Mouse (Mus musculus): Measurements from ENCODE around the gene Lypd6. TPM values are rescaled to one million over a fixed set of nuclear protein-coding genes. Genes with fewer than 3 reads are reported as not detected.

Lypd6 gene
- polyA plus RNA-seq, 2 experiments = 12.4 to 18.3 TPM

GRCm38 (mm10) chr2:50166082-50166481 is 99.9 kb downstream of the Lypd6 start:
- no peak for TF ChIP-seq POLR2A (IDR thresholded peaks at IDR 0.05; ENCODE audit: borderline replicate concordance, extremely low read depth, insufficient read depth, insufficient read length)
- Histone ChIP-seq H3K4me3 (replicated peaks; ENCODE audit: low read length) (no peak overlapping the region), H3K4me2 (replicated peaks; ENCODE audit: low read depth, low read length, severe bottlenecking) (no peak overlapping the region), H3K9ac (ENCODE audit: low read depth, low read length, severe bottlenecking) (no peak overlapping the region), H3K36me3 (ENCODE audit: control insufficient read depth, insufficient read depth, low read length) (no peaks in the 10 kb centered on the region), H3K27ac (replicated peaks; ENCODE audit: low read depth, low read length) (no peak overlapping the region), H3K27me3 (ENCODE audit: control insufficient read depth, insufficient read depth, low read length) (no peaks in the 10 kb centered on the region), H3K9me3 (ENCODE audit: control insufficient read depth, low read length) (no peaks in the 10 kb centered on the region), H3K4me1 (ENCODE audit: control insufficient read depth, insufficient read depth, low read length) (peaks cover 9% of the 10 kb centered on the region; the same call in 1 of the 2 replicates)
- 63% methylated on average over 5 of the region's 5 CpGs for WGBS
- ATAC-seq (ENCODE audit: low FRiP score, low read depth) (no peak), DNase-seq (ENCODE audit: low spot score) (no peak)

DNA sequence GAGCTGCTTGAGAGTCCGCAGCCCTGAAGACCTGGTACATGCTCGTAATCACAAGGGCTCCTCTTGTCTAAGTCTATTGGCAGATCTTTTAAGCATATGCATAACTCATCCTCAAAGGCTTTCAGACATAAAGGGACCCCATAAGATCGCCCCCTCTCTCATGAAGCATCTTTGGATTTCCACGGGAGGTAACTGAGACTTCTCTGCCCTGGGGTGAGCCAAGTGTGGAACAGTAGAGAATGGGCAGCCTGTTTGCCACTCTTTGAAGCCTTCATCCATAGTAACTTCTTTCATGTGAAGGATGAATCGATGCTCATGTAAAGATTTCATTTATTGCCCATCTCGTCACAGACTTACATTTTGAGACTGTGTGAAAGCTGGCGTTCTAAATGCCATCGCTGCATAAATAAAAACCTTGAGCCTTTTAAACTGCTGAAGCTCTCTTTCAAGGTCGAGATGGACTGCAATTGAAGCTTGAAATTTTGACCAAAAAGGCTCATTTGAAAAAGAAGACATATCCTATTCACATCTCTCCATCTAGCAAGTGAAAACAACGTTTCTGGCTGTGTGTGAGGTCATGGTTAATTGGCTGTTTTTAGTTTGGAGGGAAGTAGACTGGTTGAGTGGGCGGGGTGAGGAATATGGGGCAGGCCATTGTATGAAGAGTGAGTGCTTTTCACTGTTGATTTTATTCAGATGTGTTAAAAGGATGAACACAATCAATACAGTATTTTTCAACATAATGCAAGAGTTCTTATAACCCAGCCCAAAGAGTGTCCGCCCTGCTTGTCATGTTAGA is 107.7 kb downstream of the Lypd6 start:
- Histone ChIP-seq H3K4me3 (replicated peaks; ENCODE audit: low read length) (no peak overlapping the region), H3K36me3 (ENCODE audit: control insufficient read depth, insufficient read depth, low read length) (no peaks in the 10 kb centered on the region), H3K9ac (ENCODE audit: low read depth, low read length, severe bottlenecking) (no peak overlapping the region), H3K27ac (replicated peaks; ENCODE audit: low read depth, low read length) (no peak overlapping the region), H3K4me1 (ENCODE audit: control insufficient read depth, insufficient read depth, low read length) (0 out of 2 replicates have a peak, but pooled peaks cover 6% of the 10 kb centered on the region), H3K27me3 (ENCODE audit: control insufficient read depth, insufficient read depth, low read length) (no peaks in the 10 kb centered on the region), H3K4me2 (replicated peaks; ENCODE audit: low read depth, low read length, severe bottlenecking) (no peak overlapping the region), H3K9me3 (ENCODE audit: control insufficient read depth, low read length) (no peaks in the 10 kb centered on the region)
- DNase-seq (ENCODE audit: low spot score) (no peak), ATAC-seq (ENCODE audit: low FRiP score, low read depth) (no peak)
- 86% methylated on average over 12 of the region's 12 CpGs for WGBS
- no peak for TF ChIP-seq POLR2A (IDR thresholded peaks at IDR 0.05; ENCODE audit: borderline replicate concordance, extremely low read depth, insufficient read depth, insufficient read length)

- H3K27me3 ChIP-seq (ENCODE audit: control insufficient read depth, insufficient read depth, low read length) = no peaks in the 10 kb centered on the region
- TF ChIP-seq POLR2A (IDR thresholded peaks at IDR 0.05; ENCODE audit: borderline replicate concordance, extremely low read depth, insufficient read depth, insufficient read length) = no peak
- no peak overlapping the region for H3K9ac ChIP-seq (ENCODE audit: low read depth, low read length, severe bottlenecking)
- H3K9me3 ChIP-seq (ENCODE audit: control insufficient read depth, low read length) = no peaks in the 10 kb centered on the region
- DNase-seq (ENCODE audit: low spot score) (no peak), ATAC-seq (ENCODE audit: low FRiP score, low read depth) (no peak)
- H3K4me3 ChIP-seq (replicated peaks; ENCODE audit: low read length) = no peak overlapping the region
- H3K4me2 ChIP-seq (replicated peaks; ENCODE audit: low read depth, low read length, severe bottlenecking) = no peak overlapping the region
- WGBS = 33% methylated on average over 4 of the region's 4 CpGs
- H3K27ac ChIP-seq (replicated peaks; ENCODE audit: low read depth, low read length) = no peak overlapping the region
- no peaks in the 10 kb centered on the region for H3K36me3 ChIP-seq (ENCODE audit: control insufficient read depth, insufficient read depth, low read length)
- 0 out of 2 replicates have a peak, but pooled peaks cover 6% of the 10 kb centered on the region for H3K4me1 ChIP-seq (ENCODE audit: control insufficient read depth, insufficient read depth, low read length)
These were observed 109.5 kb downstream of the Lypd6 start for GRCm38 (mm10) chr2:50175709-50176108.

DNA sequence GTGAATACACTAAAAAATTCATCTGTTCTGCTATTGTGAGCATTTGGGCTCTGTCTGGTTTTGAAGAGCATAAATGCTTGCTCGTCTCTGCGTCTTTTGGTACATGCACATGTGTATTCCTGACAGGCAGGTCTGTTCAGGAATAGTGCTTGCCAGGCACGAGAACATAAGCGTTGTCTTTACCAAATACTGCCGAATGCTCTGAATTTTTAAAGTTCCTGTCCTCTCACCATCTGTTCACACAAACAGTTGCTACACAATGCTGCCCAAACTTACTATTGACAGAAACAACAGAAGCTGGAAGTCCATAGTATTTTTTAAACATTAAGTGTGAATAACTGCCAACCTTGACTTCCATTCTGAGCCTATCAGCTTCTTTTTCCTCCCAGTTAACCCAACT is 112.9 kb downstream of the Lypd6 start:
- DNase-seq (ENCODE audit: low spot score) (no peak), ATAC-seq (ENCODE audit: low FRiP score, low read depth) (no peak)
- H3K27ac ChIP-seq (replicated peaks; ENCODE audit: low read depth, low read length) = no peak overlapping the region
- H3K27me3 ChIP-seq (ENCODE audit: control insufficient read depth, insufficient read depth, low read length) = no peaks in the 10 kb centered on the region
- no peak overlapping the region for H3K4me2 ChIP-seq (replicated peaks; ENCODE audit: low read depth, low read length, severe bottlenecking)
- H3K4me3 ChIP-seq (replicated peaks; ENCODE audit: low read length) = no peak overlapping the region
- no peaks in the 10 kb centered on the region for H3K36me3 ChIP-seq (ENCODE audit: control insufficient read depth, insufficient read depth, low read length)
- TF ChIP-seq POLR2A (IDR thresholded peaks at IDR 0.05; ENCODE audit: borderline replicate concordance, extremely low read depth, insufficient read depth, insufficient read length) = no peak
- H3K9me3 ChIP-seq (ENCODE audit: control insufficient read depth, low read length) = no peaks in the 10 kb centered on the region
- no peak overlapping the region for H3K9ac ChIP-seq (ENCODE audit: low read depth, low read length, severe bottlenecking)
- no peaks in the 10 kb centered on the region for H3K4me1 ChIP-seq (ENCODE audit: control insufficient read depth, insufficient read depth, low read length)
- WGBS = 76% methylated on average over 5 of the region's 5 CpGs

GRCm38 (mm10) chr2:50180423-50180822 is 114.2 kb downstream of the Lypd6 start:
- ATAC-seq (ENCODE audit: low FRiP score, low read depth) = no peak
- TF ChIP-seq POLR2A (IDR thresholded peaks at IDR 0.05; ENCODE audit: borderline replicate concordance, extremely low read depth, insufficient read depth, insufficient read length) = no peak
- H3K27me3 ChIP-seq (ENCODE audit: control insufficient read depth, insufficient read depth, low read length) = no peaks in the 10 kb centered on the region

More at GRCm38 (mm10) chr2:50180423-50180822, 114.2 kb downstream of the Lypd6 start:
- Histone ChIP-seq H3K4me2 (replicated peaks; ENCODE audit: low read depth, low read length, severe bottlenecking) (no peak overlapping the region), H3K4me1 (ENCODE audit: control insufficient read depth, insufficient read depth, low read length) (0 out of 2 replicates have a peak, but pooled peaks cover 3% of the 10 kb centered on the region), H3K9me3 (ENCODE audit: control insufficient read depth, low read length) (no peaks in the 10 kb centered on the region), H3K27ac (replicated peaks; ENCODE audit: low read depth, low read length) (no peak overlapping the region), H3K4me3 (replicated peaks; ENCODE audit: low read length) (no peak overlapping the region), H3K36me3 (ENCODE audit: control insufficient read depth, insufficient read depth, low read length) (no peaks in the 10 kb centered on the region), H3K9ac (ENCODE audit: low read depth, low read length, severe bottlenecking) (no peak overlapping the region)
- 90% methylated on average over 3 of the region's 3 CpGs for WGBS
- DNase-seq (ENCODE audit: low spot score) = no peak

All from limb, embryonic 14.5 days (tissue).